Mouse (Mus musculus) gastrocnemius, postnatal 4 days (tissue): ENCODE data around the gene Zfp420. TPM values are rescaled to one million over a fixed set of nuclear protein-coding genes. Genes with fewer than 3 reads are reported as not detected.

Source experiments
- DNase-seq, 2 experiments: peaks; one replicate each; pipeline ENCODE4 v3.0.0; 2021 to 2022; ENCODE audit warnings: low spot score in 2 of 2, mixed read lengths in 2 of 2
- microRNA-seq: library from miRNA; unstranded; fragments of <30 nt; microRNA quantifications from one replicate; pipeline ENCODE4 v1.2.0, GENCODE M21; 2021
- total RNA-seq, 2 experiments: library from RNA; stranded (reverse); gene quantifications; 2 replicates each; pipeline ENCODE4 v1.2.3; 2021

The Zfp420 gene
- total RNA-seq, 2 experiments from 2014 or later: 4.6 to 4.9 TPM

DNA sequence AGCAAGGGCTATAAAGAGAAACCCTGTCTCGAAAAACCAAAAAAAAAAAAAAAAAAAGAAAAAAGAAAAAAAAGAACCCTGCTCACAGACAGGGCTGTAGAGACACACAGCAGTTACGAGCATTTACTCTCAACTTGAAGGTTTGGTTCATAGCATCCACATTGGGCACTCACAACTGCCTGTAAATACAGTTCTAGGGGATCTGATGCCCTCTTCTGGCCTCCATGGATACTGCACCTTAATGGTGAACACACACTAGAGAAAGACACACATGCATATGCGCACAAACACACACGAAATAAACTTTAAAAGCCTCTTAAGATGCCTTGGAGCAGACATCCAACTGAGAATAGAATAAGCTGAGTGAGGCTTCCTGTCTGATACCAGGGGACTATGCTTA is 38.6 kb downstream of the Zfp420 start:
- DNase-seq: no peak

DNA sequence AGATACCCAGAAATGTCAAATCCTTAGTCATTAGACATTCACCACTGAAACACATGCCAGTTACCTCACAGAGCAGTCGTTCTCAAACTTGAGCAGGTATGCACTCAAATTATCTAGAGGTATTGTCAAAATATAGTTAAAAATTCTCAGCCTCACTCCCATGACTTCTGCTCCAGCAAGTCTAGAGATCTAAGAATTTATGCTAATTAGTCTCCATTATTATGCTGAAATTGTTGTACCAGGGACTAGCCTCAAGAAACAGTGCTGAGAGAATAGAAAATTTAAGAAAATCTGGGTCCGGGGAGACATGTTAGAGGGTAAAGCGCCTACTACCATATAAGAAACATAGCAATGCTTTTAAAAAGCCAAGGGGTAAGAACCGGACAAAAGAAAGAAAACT is 44.3 kb downstream of the Zfp420 start:
- DNase-seq: no peak

DNA sequence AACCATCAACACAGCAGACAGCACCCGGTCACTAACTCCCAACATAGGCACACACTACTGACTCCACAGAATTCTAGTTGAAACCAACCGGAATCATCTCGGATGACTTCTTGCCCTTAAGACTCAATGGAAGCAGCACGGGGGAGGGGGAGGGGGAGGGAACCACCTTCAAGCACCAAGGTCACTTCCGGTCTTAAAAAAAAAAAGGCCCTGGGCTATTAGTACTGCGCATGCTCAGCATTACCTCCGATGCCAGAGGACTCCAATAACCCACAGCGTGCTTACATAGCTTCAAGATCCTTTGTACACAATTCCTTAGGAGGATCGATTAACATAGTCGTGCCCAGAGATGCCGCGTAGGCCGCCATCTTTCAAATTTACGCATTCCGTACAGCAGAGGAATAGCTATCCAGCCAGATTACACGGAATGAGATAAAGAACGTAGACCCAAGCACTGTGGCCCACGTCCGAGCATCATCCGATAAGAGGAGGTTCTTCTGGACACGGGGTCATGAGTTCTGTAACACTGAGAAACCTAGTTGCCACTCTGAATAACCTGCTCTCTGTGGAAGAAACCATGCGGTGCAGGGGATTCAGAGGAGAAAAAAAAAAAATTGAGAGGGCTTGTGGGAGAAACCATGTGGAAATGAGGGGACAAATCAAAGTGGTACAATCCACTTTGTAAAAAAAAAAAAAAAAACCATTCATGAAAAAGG is 46.3 kb downstream of the Zfp420 start, which contains the start of gene Zfp27:
TSS of gene Zfp27 (minus strand) at position 607 of the 716 bp plus-strand sequence.
- DNase-seq: peak in 1 of 2 experiments; percentile 37

GRCm38 (mm10) chr7:29906682-29907058 is 46.9 kb downstream of the Zfp420 start:
- no peak for DNase-seq

- DNase-seq: no peak
Observed at GRCm38 (mm10) chr7:29907206-29907605, 47.4 kb downstream of the Zfp420 start.

- DNase-seq: peak; percentile 58 to 84
Observed at GRCm38 (mm10) chr7:29908130-29908950, 48.6 kb downstream of the Zfp420 start, which contains the start of gene Zfp383. Gene Zfp383, plus strand, starts transcription at chr7:29908223.

DNA sequence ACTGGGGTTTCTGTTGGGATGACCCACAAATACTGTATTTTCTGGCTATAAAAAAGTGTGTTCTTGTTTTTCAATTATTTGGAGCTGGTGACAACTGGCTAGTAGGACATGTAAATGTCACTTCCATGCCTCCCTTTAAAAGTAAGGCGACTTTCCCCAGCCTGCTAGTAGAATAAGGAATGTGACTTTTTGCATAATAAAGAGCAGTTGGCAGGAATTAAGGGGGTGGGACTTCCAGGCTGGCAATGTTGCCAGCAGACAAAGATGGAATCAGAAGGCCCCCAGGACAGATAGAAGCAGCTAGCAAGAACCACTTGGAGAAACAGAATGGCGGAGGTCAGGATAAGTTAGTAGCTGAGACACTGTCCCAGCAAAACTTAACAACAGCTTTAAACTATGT is 50.5 kb downstream of the Zfp420 start:
- DNase-seq: no peak

DNA sequence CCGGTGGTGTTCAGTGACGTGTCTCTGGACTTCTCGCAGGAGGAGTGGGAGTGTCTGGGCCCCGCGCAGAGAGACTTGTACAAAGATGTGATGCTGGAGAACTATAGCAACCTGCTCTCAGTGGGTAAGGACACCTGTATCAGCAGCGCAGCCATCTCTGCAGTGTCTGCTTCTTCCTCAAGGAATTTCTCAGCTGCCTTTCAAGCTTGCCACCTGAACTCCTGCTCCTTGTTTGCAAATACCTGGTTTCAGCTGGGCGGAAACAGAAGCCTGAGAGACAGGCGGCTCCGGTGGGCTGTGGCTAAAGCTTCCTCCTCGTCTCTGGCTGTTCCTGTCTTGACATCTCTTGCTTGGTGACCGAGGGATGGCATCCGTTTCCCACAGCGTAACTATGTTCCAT is 52.4 kb downstream of the Zfp420 start:
- no peak for DNase-seq

DNA sequence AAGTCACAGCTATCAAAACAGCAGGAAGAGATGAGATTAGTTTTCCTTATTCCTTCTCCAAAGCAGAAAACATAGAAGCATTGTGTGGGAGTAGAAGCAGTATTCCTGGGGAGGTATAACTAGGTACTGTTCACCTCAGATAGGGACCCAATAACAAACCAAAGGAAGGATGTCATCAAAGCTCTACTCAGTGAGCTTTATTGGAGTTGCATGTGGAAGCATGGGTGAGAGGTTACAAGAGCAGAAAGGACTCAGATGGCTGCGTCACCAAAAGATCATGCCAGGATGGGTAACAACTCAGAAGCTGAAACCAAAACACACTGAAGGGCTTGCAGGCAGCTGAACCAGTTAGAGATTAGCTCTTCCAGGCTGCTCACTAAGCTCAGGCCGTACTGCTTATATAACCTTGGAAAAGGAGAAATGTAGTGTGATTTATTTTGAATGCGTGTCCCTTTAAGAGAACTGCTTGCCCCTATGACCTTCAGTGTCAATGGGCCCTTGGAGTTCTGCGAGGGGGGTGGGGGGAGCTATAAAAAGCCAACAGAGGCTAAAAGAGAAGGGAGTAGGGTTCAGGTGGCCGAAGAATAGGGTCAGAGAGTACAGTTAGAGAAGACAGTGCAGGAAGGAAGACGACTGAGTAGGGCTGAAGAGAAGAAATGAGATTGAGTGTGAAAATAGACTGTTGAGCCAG is 57.7 kb downstream of the Zfp420 start:
- DNase-seq: no peak

GRCm38 (mm10) chr7:29918062-29918453 is 58.3 kb downstream of the Zfp420 start:
- no peak for DNase-seq

GRCm38 (mm10) chr7:29921439-29922093 is 61.8 kb downstream of the Zfp420 start:
- DNase-seq: no peak

DNA sequence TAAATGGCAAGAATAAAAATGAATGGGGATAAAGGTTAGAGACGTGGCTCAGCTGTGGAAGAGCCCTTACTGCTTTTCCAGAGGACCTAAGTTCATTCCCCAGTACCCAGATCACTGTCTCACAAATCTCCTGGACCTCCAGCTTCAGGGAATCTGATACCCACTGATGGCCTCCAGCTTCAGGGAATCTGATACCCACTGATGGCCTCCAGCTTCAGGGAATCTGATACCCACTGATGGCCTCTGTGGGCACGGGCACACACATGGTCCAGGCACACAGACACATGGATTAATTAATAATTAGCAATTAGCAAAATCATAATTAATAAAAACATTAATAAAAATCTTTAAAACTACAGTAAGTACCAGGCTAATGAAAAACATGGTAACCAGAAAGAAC is 63.0 kb downstream of the Zfp420 start:
- DNase-seq: no peak

Small RNA genes within 50 kb of the gene (microRNA-seq; reads per million reads assigned to microRNA genes)
- gene Mir7668: 1.1 reads per million

Other genes starting within 250 kb of the Zfp420 start
- under 1 TPM in 1 of 2 experiments, not detected in 1; 0.15 TPM for gene Catsperg2, start 132.9 kb upstream of the Zfp420 start, total RNA-seq
- 10 to 100 TPM; 14.8 to 15.2 TPM for gene Zfp84, start 91.4 kb upstream of the Zfp420 start, total RNA-seq
- 1 to 10 TPM; 6.6 to 7.3 TPM for gene Zfp30, start 76.0 kb upstream of the Zfp420 start, total RNA-seq
- gene Zfp790, start 43.9 kb upstream of the Zfp420 start, total RNA-seq: 10 to 100 TPM; 10.9 to 14.4 TPM
- gene Zfp940, start 6.3 kb upstream of the Zfp420 start, total RNA-seq: 1 to 10 TPM in 1 of 2 experiments, under 1 TPM in 1; 0.91 to 1.0 TPM
- gene Zfp27, start 46.6 kb downstream of the Zfp420 start, total RNA-seq: 10 to 100 TPM; 10.9 to 14.7 TPM
- 10 to 100 TPM; 14.4 to 15.5 TPM for gene Zfp383, start 48.2 kb downstream of the Zfp420 start, total RNA-seq
- gene Zfp74, start 94.1 kb downstream of the Zfp420 start, total RNA-seq: 10 to 100 TPM; 10.9 to 12.9 TPM
- 100 to 1,000 TPM; 140 to 141 TPM for gene Zfp568, start 124.0 kb downstream of the Zfp420 start, total RNA-seq
- gene Zfp14, start 191.4 kb downstream of the Zfp420 start, total RNA-seq: 1 to 10 TPM; 2.4 to 3.4 TPM
- gene Zfp82, start 212.9 kb downstream of the Zfp420 start, total RNA-seq: 1 to 10 TPM; 4.4 to 5.3 TPM
- not detected for gene Gm26920, start 230.4 kb downstream of the Zfp420 start, total RNA-seq
- gene Zfp566, start 230.5 kb downstream of the Zfp420 start, total RNA-seq: 1 to 10 TPM; 4.8 to 5.6 TPM
- gene Zfp260, start 234.8 kb downstream of the Zfp420 start, total RNA-seq: 10 to 100 TPM; 52.5 to 65.2 TPM